Mouse (Mus musculus): ENCODE data around the gene Fam161b.

Gene Fam161b

GRCm38 (mm10) chr12:84361555-84362489, at the start of gene Fam161b, which contains the start of gene Coq6:
TSS of gene Fam161b (minus strand) at chr12:84361833.
TSS of gene Coq6 (plus strand) at chr12:84361657.
- peak; percentile 90 for DNase-seq (ENCODE audit: extremely low spot score)

GRCm38 (mm10) chr12:84408819-84409507, 47.3 kb upstream of the Fam161b start, which contains the start of the genes Entpd5 and Bbof1:
TSS of gene Entpd5 (minus strand) at chr12:84409029.
TSS of gene Bbof1 (plus strand) at chr12:84409071.
- peak; percentile 86 for DNase-seq (ENCODE audit: extremely low spot score)

- peak; percentile 5 for DNase-seq (ENCODE audit: extremely low spot score)
Measured at GRCm38 (mm10) chr12:84407874-84408818, 46.5 kb upstream of the Fam161b start.

GRCm38 (mm10) chr12:84407259-84407658, 45.6 kb upstream of the Fam161b start:
- DNase-seq (ENCODE audit: extremely low spot score), result no peak

GRCm38 (mm10) chr12:84404541-84404940, 42.9 kb upstream of the Fam161b start:
- DNase-seq (ENCODE audit: extremely low spot score), result no peak

GRCm38 (mm10) chr12:84402923-84403322, 41.3 kb upstream of the Fam161b start:
- no peak for DNase-seq (ENCODE audit: extremely low spot score)

GRCm38 (mm10) chr12:84400653-84401052, 39.0 kb upstream of the Fam161b start:
- no peak for DNase-seq (ENCODE audit: extremely low spot score)

- DNase-seq (ENCODE audit: extremely low spot score), result no peak
Measured at GRCm38 (mm10) chr12:84400068-84400467, 38.4 kb upstream of the Fam161b start.

- no peak for DNase-seq (ENCODE audit: extremely low spot score)
Measured at GRCm38 (mm10) chr12:84399663-84400062, 38.0 kb upstream of the Fam161b start.

- no peak for DNase-seq (ENCODE audit: extremely low spot score)
Measured at GRCm38 (mm10) chr12:84399135-84399534, 37.5 kb upstream of the Fam161b start.

- DNase-seq (ENCODE audit: extremely low spot score), result no peak
Measured at GRCm38 (mm10) chr12:84398629-84399028, 37.0 kb upstream of the Fam161b start.

GRCm38 (mm10) chr12:84397685-84398084, 36.1 kb upstream of the Fam161b start:
- no peak for DNase-seq (ENCODE audit: extremely low spot score)

GRCm38 (mm10) chr12:84396947-84397679, 35.5 kb upstream of the Fam161b start:
- DNase-seq (ENCODE audit: extremely low spot score), result no peak

GRCm38 (mm10) chr12:84393847-84394246, 32.2 kb upstream of the Fam161b start:
- no peak for DNase-seq (ENCODE audit: extremely low spot score)

- no peak for DNase-seq (ENCODE audit: extremely low spot score)
Measured at GRCm38 (mm10) chr12:84392681-84393080, 31.0 kb upstream of the Fam161b start.

GRCm38 (mm10) chr12:84390336-84390735, 28.7 kb upstream of the Fam161b start:
- DNase-seq (ENCODE audit: extremely low spot score), result no peak

- DNase-seq (ENCODE audit: extremely low spot score), result no peak
Measured at GRCm38 (mm10) chr12:84388774-84389400, 27.3 kb upstream of the Fam161b start.

- no peak for DNase-seq (ENCODE audit: extremely low spot score)
Measured at GRCm38 (mm10) chr12:84388097-84388496, 26.5 kb upstream of the Fam161b start.

GRCm38 (mm10) chr12:84385408-84385807, 23.8 kb upstream of the Fam161b start:
- DNase-seq (ENCODE audit: extremely low spot score), result no peak

- DNase-seq (ENCODE audit: extremely low spot score), result no peak
Measured at GRCm38 (mm10) chr12:84384644-84385081, 23.0 kb upstream of the Fam161b start.
